Mouse (Mus musculus) CH12.LX (cell line): ENCODE results near the gene Uhrf1bp1.

Experiments
- BHLHE40 ChIP-seq: IDR thresholded peaks from 2 replicates; pipeline ENCODE4 v1.6.1; 2011; ENCODE audit warnings: mild to moderate bottlenecking, low read depth, low read length, improper control_type of control experiment
- CHD1 ChIP-seq: IDR thresholded peaks from 2 replicates; pipeline ENCODE4 v1.6.1; 2012; ENCODE audit warnings: low read depth, low read length, improper control_type of control experiment, inconsistent platforms
- CHD2 ChIP-seq: IDR thresholded peaks from 2 replicates; pipeline ENCODE4 v1.6.1; 2011; ENCODE audit warnings: low read length, improper control_type of control experiment
- CTCF ChIP-seq, 2 experiments: IDR thresholded peaks in 1 of 2; conservative IDR thresholded peaks in 1 of 2; 2 replicates each; pipeline ENCODE4 v1.5.1; 2011 to 2012; ENCODE audit warnings: low read depth in 2 of 2, low read length in 2 of 2, improper control_type of control experiment in 1 of 2, inconsistent platforms in 1 of 2, mild to moderate bottlenecking in 1 of 2, moderate library complexity in 1 of 2
- ELF1 ChIP-seq: IDR thresholded peaks from 2 replicates; pipeline ENCODE4 v1.6.1; 2014; ENCODE audit warnings: low read depth, mild to moderate bottlenecking, inconsistent platforms, low read length, improper control_type of control experiment
- EP300 ChIP-seq: IDR thresholded peaks from 2 replicates; pipeline ENCODE4 v1.6.1; 2011; ENCODE audit warnings: low read length, improper control_type of control experiment
- GABPA ChIP-seq: IDR thresholded peaks from 2 replicates; pipeline ENCODE4 v1.6.1; 2012; ENCODE audit warnings: low read depth, low read length, improper control_type of control experiment, inconsistent platforms; ENCODE audit not compliant: insufficient replicate concordance
- HCFC1 ChIP-seq: IDR thresholded peaks from 2 replicates; pipeline ENCODE4 v1.6.1; 2012; ENCODE audit warnings: low read depth, mild to moderate bottlenecking, inconsistent platforms, low read length, improper control_type of control experiment
- KAT2A ChIP-seq: IDR thresholded peaks from 2 replicates; pipeline ENCODE4 v1.6.1; 2012; ENCODE audit warnings: low read length, improper control_type of control experiment, inconsistent platforms; ENCODE audit not compliant: insufficient replicate concordance
- MAX ChIP-seq: IDR thresholded peaks from 2 replicates; pipeline ENCODE4 v1.6.1; 2011; ENCODE audit warnings: low read length, improper control_type of control experiment
- MEF2A ChIP-seq: IDR thresholded peaks from 2 replicates; pipeline ENCODE4 v1.6.1; 2014; ENCODE audit warnings: low read depth, mild to moderate bottlenecking, inconsistent platforms, low read length, improper control_type of control experiment, borderline replicate concordance
- POLR2A ChIP-seq: IDR thresholded peaks from 2 replicates; pipeline ENCODE4 v1.6.1; 2011; ENCODE audit warnings: low read depth, mild to moderate bottlenecking, improper control_type of control experiment, low read length
- POLR2AphosphoS2 ChIP-seq: IDR thresholded peaks from 2 replicates; pipeline ENCODE4 v1.6.1; 2011; ENCODE audit warnings: low read depth, low read length, improper control_type of control experiment
- UBTF ChIP-seq: IDR thresholded peaks from 2 replicates; pipeline ENCODE4 v1.6.1; 2012; ENCODE audit warnings: low read depth, mild to moderate bottlenecking, inconsistent platforms, low read length, improper control_type of control experiment, moderate library complexity

DNA sequence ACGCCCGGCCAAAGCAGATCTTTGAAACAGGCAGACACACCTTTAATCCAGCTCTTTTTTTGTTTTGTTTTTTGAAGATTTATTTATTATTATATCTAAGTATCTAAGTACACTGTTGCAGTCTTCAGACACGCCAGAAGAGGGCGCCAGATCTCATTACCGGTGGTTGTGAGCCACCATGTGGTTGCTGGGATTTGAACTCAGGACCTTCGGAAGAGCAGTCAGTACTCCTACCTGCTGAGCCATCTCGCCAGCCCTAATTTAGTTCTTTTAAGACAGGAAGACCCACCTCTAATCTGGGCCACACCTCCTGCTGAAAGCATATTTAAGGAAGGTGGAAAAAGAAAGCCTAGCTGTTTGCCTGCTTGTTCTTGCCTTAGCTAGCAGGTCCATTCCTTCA lies 25.8 kb upstream of the Uhrf1bp1 start:
- TF ChIP-seq UBTF (no peak), CTCF (conservative IDR thresholded peaks at IDR 0.05 in 1 of 2, IDR thresholded peaks at IDR 0.05 in 1 of 2; ENCODE audit: low read depth in 2 of 2, low read length in 2 of 2) (peak; percentile 41 to 53; a peak in 3 of 4 replicates), HCFC1 (no peak), MAX (no peak), ELF1 (no peak), GABPA (no peak), POLR2A (no peak), EP300 (no peak), BHLHE40 (no peak), KAT2A (no peak), POLR2AphosphoS2 (no peak), CHD1 (no peak), CHD2 (no peak), MEF2A (no peak)
